Mouse (Mus musculus): ENCODE results near the gene Osgin1. TPM values are rescaled to one million over a fixed set of nuclear protein-coding genes. Genes with fewer than 3 reads are reported as not detected.
A peak's percentile ranks its signal among the peaks of the same experiment; 100 is the strongest.

The Osgin1 gene
- polyA plus RNA-seq, 1 experiment: 0.41 TPM

DNA sequence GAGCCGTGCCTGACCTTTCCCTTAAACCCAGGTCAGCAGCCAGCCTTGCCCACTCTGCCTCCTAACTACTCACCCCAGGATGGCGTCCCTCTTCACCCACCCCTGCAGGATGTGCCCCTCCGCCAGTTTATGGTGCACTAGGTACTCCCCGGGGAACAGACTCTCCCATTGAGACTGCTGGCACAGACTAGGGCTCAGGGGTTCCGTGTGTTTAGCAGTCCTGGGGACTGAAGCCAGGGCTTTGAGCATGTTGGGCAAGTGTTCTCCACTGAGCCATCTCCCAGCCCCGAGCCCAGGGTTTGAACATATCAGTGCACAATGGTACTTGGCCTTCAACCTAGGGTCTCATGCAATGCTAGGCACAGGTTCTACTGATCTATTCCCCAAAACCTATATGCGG, 1.6 kb downstream of the Osgin1 start:
- DNase-seq (ENCODE audit: low read depth): no peak
- TF ChIP-seq POLR2A (IDR thresholded peaks at IDR 0.05; ENCODE audit: borderline replicate concordance, extremely low read depth, insufficient read depth, insufficient read length, poor library complexity, severe bottlenecking): no peak
- no peak for TF ChIP-seq CTCF (IDR thresholded peaks at IDR 0.05; ENCODE audit: borderline replicate concordance, extremely low read depth, insufficient read depth, insufficient read length)

GRCm38 (mm10) chr8:119436331-119436730, 2.4 kb downstream of the Osgin1 start:
- TF ChIP-seq POLR2A (IDR thresholded peaks at IDR 0.05; ENCODE audit: borderline replicate concordance, extremely low read depth, insufficient read depth, insufficient read length, poor library complexity, severe bottlenecking): no peak
- no peak for TF ChIP-seq CTCF (IDR thresholded peaks at IDR 0.05; ENCODE audit: borderline replicate concordance, extremely low read depth, insufficient read depth, insufficient read length)
- DNase-seq (ENCODE audit: low read depth): no peak

DNA sequence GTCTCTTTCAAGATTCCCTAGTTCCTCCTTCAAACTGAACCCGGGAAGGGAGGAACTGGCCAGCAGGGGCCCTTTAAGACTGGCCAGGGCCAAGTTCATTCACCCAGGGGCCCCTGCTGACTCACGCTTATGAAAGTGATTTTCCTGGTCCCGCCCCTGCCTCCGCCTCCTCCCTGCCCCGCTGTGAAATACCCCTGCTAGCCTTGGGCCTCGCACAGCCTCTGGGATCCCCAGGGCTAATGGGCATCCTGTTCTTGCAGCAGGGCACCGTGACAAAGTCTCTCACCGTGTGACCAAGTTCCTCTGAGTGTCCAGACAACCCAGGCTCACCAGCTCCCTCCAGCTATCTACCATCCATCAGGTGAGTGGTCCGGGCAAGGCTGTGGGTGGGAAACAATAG, 3.0 kb downstream of the Osgin1 start:
- DNase-seq (ENCODE audit: low read depth): no peak
- TF ChIP-seq CTCF (IDR thresholded peaks at IDR 0.05; ENCODE audit: borderline replicate concordance, extremely low read depth, insufficient read depth, insufficient read length) (no peak), POLR2A (IDR thresholded peaks at IDR 0.05; ENCODE audit: borderline replicate concordance, extremely low read depth, insufficient read depth, insufficient read length, poor library complexity, severe bottlenecking) (no peak)

- no peak for DNase-seq (ENCODE audit: low read depth)
- no peak for TF ChIP-seq POLR2A (IDR thresholded peaks at IDR 0.05; ENCODE audit: borderline replicate concordance, extremely low read depth, insufficient read depth, insufficient read length, poor library complexity, severe bottlenecking)
- TF ChIP-seq CTCF (IDR thresholded peaks at IDR 0.05; ENCODE audit: borderline replicate concordance, extremely low read depth, insufficient read depth, insufficient read length): no peak
Measured at GRCm38 (mm10) chr8:119437506-119437905, 3.6 kb downstream of the Osgin1 start.

- DNase-seq (ENCODE audit: low read depth): no peak
- no peak for TF ChIP-seq POLR2A (IDR thresholded peaks at IDR 0.05; ENCODE audit: borderline replicate concordance, extremely low read depth, insufficient read depth, insufficient read length, poor library complexity, severe bottlenecking)
- TF ChIP-seq CTCF (IDR thresholded peaks at IDR 0.05; ENCODE audit: borderline replicate concordance, extremely low read depth, insufficient read depth, insufficient read length): no peak
Measured at GRCm38 (mm10) chr8:119438876-119439275, 5.0 kb downstream of the Osgin1 start.

- no peak for DNase-seq (ENCODE audit: low read depth)
- TF ChIP-seq POLR2A (IDR thresholded peaks at IDR 0.05; ENCODE audit: borderline replicate concordance, extremely low read depth, insufficient read depth, insufficient read length, poor library complexity, severe bottlenecking): no peak
- no peak for TF ChIP-seq CTCF (IDR thresholded peaks at IDR 0.05; ENCODE audit: borderline replicate concordance, extremely low read depth, insufficient read depth, insufficient read length)
Measured at GRCm38 (mm10) chr8:119439424-119439823, 5.5 kb downstream of the Osgin1 start.

DNA sequence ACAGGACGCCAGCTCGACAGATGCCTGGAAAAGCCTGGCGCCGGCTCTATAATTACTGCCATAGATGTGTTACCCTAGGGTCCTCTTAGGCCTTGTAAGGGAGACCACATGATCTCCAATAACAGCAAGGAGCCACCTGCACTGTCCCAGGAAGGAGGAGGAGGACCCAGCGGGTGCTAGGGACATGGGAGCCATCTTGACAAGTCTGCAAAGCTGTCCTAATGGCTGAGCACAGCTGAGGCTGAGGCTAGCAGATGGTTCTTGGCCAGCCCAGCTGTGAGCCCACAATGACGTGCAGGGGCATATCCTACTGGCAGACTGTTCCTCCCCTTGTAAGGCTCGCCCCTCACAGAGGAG, 5.9 kb downstream of the Osgin1 start:
- TF ChIP-seq CTCF (IDR thresholded peaks at IDR 0.05; ENCODE audit: borderline replicate concordance, extremely low read depth, insufficient read depth, insufficient read length) (no peak), POLR2A (IDR thresholded peaks at IDR 0.05; ENCODE audit: borderline replicate concordance, extremely low read depth, insufficient read depth, insufficient read length, poor library complexity, severe bottlenecking) (no peak)
- peak; percentile 42 for DNase-seq (ENCODE audit: low read depth)

GRCm38 (mm10) chr8:119440250-119440951, 6.5 kb downstream of the Osgin1 start:
- peak; percentile 83 for DNase-seq (ENCODE audit: low read depth)
- TF ChIP-seq CTCF (IDR thresholded peaks at IDR 0.05; ENCODE audit: borderline replicate concordance, extremely low read depth, insufficient read depth, insufficient read length): peak; percentile 78
- TF ChIP-seq POLR2A (IDR thresholded peaks at IDR 0.05; ENCODE audit: borderline replicate concordance, extremely low read depth, insufficient read depth, insufficient read length, poor library complexity, severe bottlenecking): no peak

GRCm38 (mm10) chr8:119440952-119441270, 7.0 kb downstream of the Osgin1 start:
- TF ChIP-seq POLR2A (IDR thresholded peaks at IDR 0.05; ENCODE audit: borderline replicate concordance, extremely low read depth, insufficient read depth, insufficient read length, poor library complexity, severe bottlenecking) (no peak), CTCF (IDR thresholded peaks at IDR 0.05; ENCODE audit: borderline replicate concordance, extremely low read depth, insufficient read depth, insufficient read length) (no peak)
- no peak for DNase-seq (ENCODE audit: low read depth)

DNA sequence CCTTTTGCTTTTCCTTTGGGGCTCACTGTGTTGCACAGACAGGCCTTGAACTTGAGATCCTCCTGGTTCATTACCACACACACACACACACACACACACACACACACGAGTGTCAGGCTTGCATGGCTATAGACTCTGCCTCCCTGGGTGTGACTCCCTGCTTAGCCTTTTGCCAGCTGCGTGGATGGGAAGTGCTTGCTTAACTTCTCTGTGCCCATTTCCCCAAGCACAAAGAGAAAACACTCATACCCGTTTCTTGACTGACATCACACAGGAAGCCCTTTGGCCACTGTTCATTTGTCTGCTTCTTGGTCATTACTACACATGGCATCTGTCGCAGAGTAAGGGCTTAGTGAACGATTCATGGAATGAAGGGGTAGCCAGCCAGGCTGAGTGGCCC, 8.1 kb downstream of the Osgin1 start:
- TF ChIP-seq CTCF (IDR thresholded peaks at IDR 0.05; ENCODE audit: borderline replicate concordance, extremely low read depth, insufficient read depth, insufficient read length) (no peak), POLR2A (IDR thresholded peaks at IDR 0.05; ENCODE audit: borderline replicate concordance, extremely low read depth, insufficient read depth, insufficient read length, poor library complexity, severe bottlenecking) (no peak)
- no peak for DNase-seq (ENCODE audit: low read depth)

DNA sequence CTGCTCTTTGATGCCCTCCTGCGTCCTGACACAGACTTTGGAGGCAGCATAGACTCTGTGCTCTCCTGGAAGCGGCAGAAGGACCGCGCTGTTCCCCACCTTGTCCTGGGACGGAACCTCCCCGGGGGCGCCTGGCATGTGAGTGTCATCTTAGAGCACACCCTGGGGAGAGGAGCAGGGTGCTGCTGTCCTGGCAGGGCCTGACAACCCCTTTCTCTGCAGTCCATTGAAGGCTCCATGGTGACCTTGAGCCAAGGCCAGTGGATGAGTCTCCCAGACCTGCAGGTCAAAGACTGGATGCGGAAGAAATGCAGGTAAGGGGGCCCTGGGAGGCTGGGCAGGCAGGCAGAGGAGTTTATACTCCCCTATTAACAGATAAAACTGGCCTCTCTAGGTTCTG, 9.0 kb downstream of the Osgin1 start:
- TF ChIP-seq CTCF (IDR thresholded peaks at IDR 0.05; ENCODE audit: borderline replicate concordance, extremely low read depth, insufficient read depth, insufficient read length): no peak
- TF ChIP-seq POLR2A (IDR thresholded peaks at IDR 0.05; ENCODE audit: borderline replicate concordance, extremely low read depth, insufficient read depth, insufficient read length, poor library complexity, severe bottlenecking): no peak

GRCm38 (mm10) chr8:119446211-119446989, 12.5 kb downstream of the Osgin1 start, which contains the start of gene Necab2:
Gene Necab2 (plus strand): TSS chr8:119446719.
- peak; percentile 89 for TF ChIP-seq CTCF (IDR thresholded peaks at IDR 0.05; ENCODE audit: borderline replicate concordance, extremely low read depth, insufficient read depth, insufficient read length)
- TF ChIP-seq POLR2A (IDR thresholded peaks at IDR 0.05; ENCODE audit: borderline replicate concordance, extremely low read depth, insufficient read depth, insufficient read length, poor library complexity, severe bottlenecking): no peak
- DNase-seq (ENCODE audit: low read depth): peak; percentile 92

More for the DNA sequence above, 9.0 kb downstream of the Osgin1 start:
- no peak for DNase-seq (ENCODE audit: low read depth)
